In genomic region chr2:180456705-180457104, GRCm38 (mm10) we compare ENCODE assay signal across 8 mouse cellular contexts. TPM values are rescaled to one million over a fixed set of nuclear protein-coding genes. Genes with fewer than 3 reads are reported as not detected.
DNase-seq lines count a peak whose midpoint lies in the region; ATAC-seq and TF ChIP-seq lines count a peak whose summit lies in the region.

No protein-coding gene starts in this region.

- H3K27me3 ChIP-seq in spleen, adult 2 months (ENCODE audit: control insufficient read depth, insufficient read depth, low read length): no peaks in the 10 kb centered on the region
- peaks cover 29% of the 10 kb centered on the region for H3K27me3 ChIP-seq in liver, embryonic 11.5 days (replicated peaks; ENCODE audit: control insufficient read depth, insufficient read depth, low read length)
- peaks cover 22% of the 10 kb centered on the region; the same call in 1 of the 2 replicates for H3K27me3 ChIP-seq in stomach, embryonic 15.5 days (replicated peaks)

- H3K4me2 ChIP-seq in liver, embryonic 11.5 days: peak overlapping the region; percentile 98
- H3K4me2 ChIP-seq in stomach, embryonic 15.5 days: peak overlapping the region; percentile 88

- H3K36me3 ChIP-seq in spleen, adult 2 months (ENCODE audit: control insufficient read depth, insufficient read depth, low read length): no peaks in the 10 kb centered on the region
- H3K36me3 ChIP-seq in liver, embryonic 11.5 days (ENCODE audit: control insufficient read depth, insufficient read depth, low read length): no peaks in the 10 kb centered on the region
- H3K36me3 ChIP-seq in stomach, embryonic 15.5 days: no peaks in the 10 kb centered on the region

- no peak for ATAC-seq in liver, embryonic 11.5 days (replicated peaks; ENCODE audit: low FRiP score)
- ATAC-seq in stomach, embryonic 15.5 days (ENCODE audit: insufficient read depth, low FRiP score, low read depth): no peak

- no peak for TF ChIP-seq CTCF in spleen, adult 2 months (IDR thresholded peaks at IDR 0.05; ENCODE audit: extremely low read depth, insufficient read depth, insufficient read length, insufficient replicate concordance)

- WGBS in spleen, adult 2 months: under 1% methylated on average over 28 of the region's 28 CpGs
- WGBS in liver, embryonic 11.5 days: 1% methylated on average over 27 of the region's 28 CpGs
- WGBS in stomach, embryonic 15.5 days: 1% methylated on average over 26 of the region's 28 CpGs

- H3K9me3 ChIP-seq in liver, embryonic 11.5 days (ENCODE audit: control insufficient read depth, low read length): no peaks in the 10 kb centered on the region
- no peaks in the 10 kb centered on the region for H3K9me3 ChIP-seq in stomach, embryonic 15.5 days

- no peak overlapping the region for H3K27ac ChIP-seq in spleen, adult 2 months (ENCODE audit: insufficient read depth, low read length)
- H3K27ac ChIP-seq in liver, embryonic 11.5 days (ENCODE audit: low read depth, low read length): no peak overlapping the region
- H3K27ac ChIP-seq in stomach, embryonic 15.5 days: no peak overlapping the region

- no peak for TF ChIP-seq POLR2A in spleen, adult 2 months (IDR thresholded peaks at IDR 0.05; ENCODE audit: low read depth, low read length)

- peak overlapping the region; percentile 58 for H3K9ac ChIP-seq in liver, embryonic 11.5 days (ENCODE audit: low read depth, low read length)
- H3K9ac ChIP-seq in stomach, embryonic 15.5 days: no peak overlapping the region

- peak overlapping the region; percentile 68 for H3K4me3 ChIP-seq in spleen, adult 2 months (ENCODE audit: extremely low read depth, insufficient read depth, insufficient read length)
- peak overlapping the region; percentile 62 for H3K4me3 ChIP-seq in liver, embryonic 11.5 days (ENCODE audit: low read depth, low read length)
- H3K4me3 ChIP-seq in stomach, embryonic 15.5 days (replicated peaks): peak overlapping the region; percentile 46

- DNase-seq in cerebellum, adult 11-12 months: peak; percentile 22
- DNase-seq in cerebellum, adult 9-10 months: no peak
- DNase-seq in spleen, adult 2 months (ENCODE audit: low read depth in 1 of 2, low spot score in 2 of 2): no peak
- DNase-seq in spleen, adult 18-20 months: no peak
- no peak for DNase-seq in liver, embryonic 11.5 days (ENCODE audit: low spot score)
- DNase-seq in left cerebral cortex, adult 9 months (ENCODE audit: low spot score in 2 of 2): no peak
- DNase-seq in urinary bladder, postnatal 36 days (ENCODE audit: low spot score in 2 of 2): no peak

- H3K4me1 ChIP-seq in spleen, adult 2 months (ENCODE audit: control insufficient read depth, insufficient read depth, insufficient read length): no peaks in the 10 kb centered on the region
- peaks cover 7% of the 10 kb centered on the region; the same call in 1 of the 2 replicates for H3K4me1 ChIP-seq in liver, embryonic 11.5 days (replicated peaks; ENCODE audit: control insufficient read depth, insufficient read depth, low read length)
- H3K4me1 ChIP-seq in stomach, embryonic 15.5 days: peaks cover 16% of the 10 kb centered on the region

RNA-seq across cellular contexts. Expression of gene Slco4a1, which starts 0.7 kb away (rescaled TPM):
- 8.1 and 10.1 TPM in 2 replicates for polyA plus RNA-seq in spleen, adult 2 months (2012; rRNA removed)
- polyA plus RNA-seq in liver, embryonic 11.5 days (2014; fragmentation: Nextera tagmentation; extraction: Ambion mirVana): 1.5 and 2.0 TPM in 2 replicates
- polyA plus RNA-seq in stomach, embryonic 15.5 days (2015; fragmentation: Nextera tagmentation; extraction: Ambion mirVana): 3.1 and 4.0 TPM in 2 replicates

RNA-seq across cellular contexts. Expression of gene Ntsr1, which starts 43.1 kb away (rescaled TPM):
- not detected in 2 replicates for polyA plus RNA-seq in spleen, adult 2 months (2012; rRNA removed)
- polyA plus RNA-seq in liver, embryonic 11.5 days (2014; fragmentation: Nextera tagmentation; extraction: Ambion mirVana): 0.49 and 0.75 TPM in 2 replicates
- polyA plus RNA-seq in stomach, embryonic 15.5 days (2015; fragmentation: Nextera tagmentation; extraction: Ambion mirVana): 0.89 and 1.3 TPM in 2 replicates
